Mouse (Mus musculus) liver, adult 2 months (tissue): ENCODE measurements around the gene Slc25a13.

Source experiments
- CTCF ChIP-seq: fragments of 200-500 bp; IDR thresholded peaks from 2 replicates; pipeline ENCODE4 v1.5.1; 2011; ENCODE audit warnings: low read depth, low read length, control low read depth
- POLR2A ChIP-seq: fragments of 200-500 bp; IDR thresholded peaks from 2 replicates; pipeline ENCODE4 v1.6.1; 2011; ENCODE audit warnings: low read length, control low read depth; ENCODE audit not compliant: insufficient read depth; ENCODE audit errors: extremely low read depth

- TF ChIP-seq CTCF (no peak), POLR2A (no peak)
Measured at GRCm38 (mm10) chr6:6196527-6196926, 20.4 kb downstream of the Slc25a13 start.
